Mouse (Mus musculus): ENCODE results near the gene Brpf3.
"Not testable (repeated sequence)": the region's sequence is repeated elsewhere in the genome, so short reads cannot be mapped to it uniquely, and the experiment has no call there.

The Brpf3 gene

GRCm38 (mm10) chr17:28799291-28800160, 1.4 kb upstream of the Brpf3 start:
- no peak for DNase-seq (ENCODE audit: low read depth, low spot score)

- peak; percentile 9 for DNase-seq (ENCODE audit: low read depth, low spot score)
These were observed 614 bp upstream of the Brpf3 start for GRCm38 (mm10) chr17:28800281-28800670.

GRCm38 (mm10) chr17:28801474-28802005, 650 bp downstream of the Brpf3 start:
- peak; percentile 100 for DNase-seq (ENCODE audit: low read depth, low spot score)

GRCm38 (mm10) chr17:28802006-28802481, 1.2 kb downstream of the Brpf3 start:
- DNase-seq (ENCODE audit: low read depth, low spot score), result peak; percentile 17

- DNase-seq (ENCODE audit: low read depth, low spot score), result no peak
These were observed 2.4 kb downstream of the Brpf3 start for GRCm38 (mm10) chr17:28803316-28803715.

GRCm38 (mm10) chr17:28804973-28805372, 4.1 kb downstream of the Brpf3 start:
- no peak for DNase-seq (ENCODE audit: low read depth, low spot score)

GRCm38 (mm10) chr17:28806770-28807169, 5.9 kb downstream of the Brpf3 start:
- DNase-seq (ENCODE audit: low read depth, low spot score), result no peak

- DNase-seq (ENCODE audit: low read depth, low spot score), result no peak
These were observed 7.8 kb downstream of the Brpf3 start for GRCm38 (mm10) chr17:28808714-28809113.

GRCm38 (mm10) chr17:28809175-28809831, 8.4 kb downstream of the Brpf3 start:
- DNase-seq (ENCODE audit: low read depth, low spot score), result no peak

GRCm38 (mm10) chr17:28812345-28812744, 11.5 kb downstream of the Brpf3 start:
- no peak for DNase-seq (ENCODE audit: low read depth, low spot score)

GRCm38 (mm10) chr17:28814529-28815097, 13.7 kb downstream of the Brpf3 start:
- no peak for DNase-seq (ENCODE audit: low read depth, low spot score)

- DNase-seq (ENCODE audit: low read depth, low spot score), result no peak
These were observed 14.6 kb downstream of the Brpf3 start for GRCm38 (mm10) chr17:28815384-28816004.

- not testable (repeated sequence) for DNase-seq (ENCODE audit: low read depth, low spot score)
These were observed 15.4 kb downstream of the Brpf3 start for GRCm38 (mm10) chr17:28816326-28816725.

- DNase-seq (ENCODE audit: low read depth, low spot score), result no peak
These were observed 16.3 kb downstream of the Brpf3 start for GRCm38 (mm10) chr17:28816875-28817811.

- no peak for DNase-seq (ENCODE audit: low read depth, low spot score)
These were observed 19.3 kb downstream of the Brpf3 start for GRCm38 (mm10) chr17:28820189-28820588.

GRCm38 (mm10) chr17:28823004-28823745, 22.3 kb downstream of the Brpf3 start:
- DNase-seq (ENCODE audit: low read depth, low spot score), result peak; percentile 20

GRCm38 (mm10) chr17:28823749-28824148, 22.9 kb downstream of the Brpf3 start:
- no peak for DNase-seq (ENCODE audit: low read depth, low spot score)

- no peak for DNase-seq (ENCODE audit: low read depth, low spot score)
These were observed 24.0 kb downstream of the Brpf3 start for GRCm38 (mm10) chr17:28824896-28825295.

- DNase-seq (ENCODE audit: low read depth, low spot score), result no peak
These were observed 24.6 kb downstream of the Brpf3 start for GRCm38 (mm10) chr17:28825359-28826041.
